Mouse (Mus musculus) hindbrain, embryonic 12.5 days (tissue): Measurements from ENCODE around the gene Atf2. TPM values are rescaled to one million over a fixed set of nuclear protein-coding genes. Genes with fewer than 3 reads are reported as not detected.

Experiments
- polyA plus RNA-seq: library from polyadenylated mRNA; unstranded; fragments of >200 nt; fragmentation: Nextera tagmentation; extraction: Ambion mirVana; gene quantifications from 2 replicates; pipeline ENCODE4 v1.2.1, GENCODE M21; 2016

The Atf2 gene
- polyA plus RNA-seq, 1 experiment from 2014 or later: 108 TPM

Other genes with a start within 250 kb of the Atf2 start
- 91.3 and 93.8 TPM in 2 replicates for gene Chn1, start 117.3 kb downstream of the Atf2 start, polyA plus RNA-seq
- 652 and 788 TPM in 2 replicates for gene Atp5g3, start 18.7 kb upstream of the Atf2 start, polyA plus RNA-seq